Mouse (Mus musculus): ENCODE data around the gene Dmrt3. TPM values are rescaled to one million over a fixed set of nuclear protein-coding genes. Genes with fewer than 3 reads are reported as not detected.

Gene Dmrt3
- total RNA-seq, 2 experiments from 2014 or later: not detected

DNA sequence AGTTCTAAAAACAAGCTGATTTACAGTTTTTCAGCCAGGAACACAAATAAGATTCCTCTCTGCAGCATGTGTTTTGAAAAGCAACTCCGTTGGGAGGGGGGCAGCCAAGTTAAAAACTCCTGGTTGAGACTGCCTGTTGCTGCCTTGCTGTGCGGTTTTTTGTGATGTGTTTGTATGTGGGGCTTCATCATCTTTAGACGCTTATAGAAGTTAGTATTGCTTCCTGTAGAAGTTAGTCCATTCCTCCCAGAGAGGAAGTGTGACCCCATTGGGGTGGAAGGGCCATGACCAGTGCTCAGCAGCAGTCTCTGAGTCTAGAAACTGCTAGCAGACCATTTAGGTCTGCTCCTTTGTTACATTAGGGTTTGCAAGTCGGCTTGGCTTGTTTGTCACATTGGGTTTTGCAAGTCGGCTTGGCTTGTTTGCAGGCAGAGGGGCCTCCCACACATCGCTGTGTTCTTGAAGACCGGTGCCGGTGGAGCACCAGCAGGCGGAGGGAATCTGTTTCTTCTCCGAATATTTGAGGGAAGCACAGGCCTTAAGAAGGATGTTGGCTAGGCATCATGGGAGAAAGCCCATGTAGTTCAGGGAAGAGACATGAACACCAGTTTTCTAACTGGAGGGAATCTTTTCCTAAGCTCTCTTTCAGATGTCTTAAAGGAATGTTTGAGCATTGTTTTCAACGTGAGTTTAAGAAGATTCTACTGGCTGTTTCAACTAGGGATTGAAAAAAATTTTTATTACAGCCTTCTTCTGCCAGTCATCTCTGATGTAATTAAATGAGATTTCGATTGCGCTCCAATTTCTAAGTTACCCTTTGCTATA is 3.6 kb downstream of the Dmrt3 start:
- intact Hi-C loops (cut with DNase I): no loop called here
- no peak for DNase-seq (ENCODE audit: low spot score)

GRCm38 (mm10) chr19:25615889-25616288 is 5.8 kb downstream of the Dmrt3 start:
- intact Hi-C loops (cut with DNase I): no loop called here

GRCm38 (mm10) chr19:25622291-25623251 is 12.5 kb downstream of the Dmrt3 start:
- DNase-seq (ENCODE audit: low spot score): no peak

More at GRCm38 (mm10) chr19:25615889-25616288, 5.8 kb downstream of the Dmrt3 start:
- DNase-seq (ENCODE audit: low spot score): no peak

GRCm38 (mm10) chr19:25628490-25628889 is 18.4 kb downstream of the Dmrt3 start:
- intact Hi-C loops (cut with DNase I): loop anchor here (2.0 to 10.0 kb wide), 3 partner anchors 84 to 524 kb away; no protein-coding TSS in a partner anchor
- DNase-seq (ENCODE audit: low spot score): no peak

More at GRCm38 (mm10) chr19:25622291-25623251, 12.5 kb downstream of the Dmrt3 start:
- intact Hi-C loops (cut with DNase I): loop anchor here (2.0 to 10.0 kb wide), 4 partner anchors 76 to 518 kb away; no protein-coding TSS in a partner anchor

DNA sequence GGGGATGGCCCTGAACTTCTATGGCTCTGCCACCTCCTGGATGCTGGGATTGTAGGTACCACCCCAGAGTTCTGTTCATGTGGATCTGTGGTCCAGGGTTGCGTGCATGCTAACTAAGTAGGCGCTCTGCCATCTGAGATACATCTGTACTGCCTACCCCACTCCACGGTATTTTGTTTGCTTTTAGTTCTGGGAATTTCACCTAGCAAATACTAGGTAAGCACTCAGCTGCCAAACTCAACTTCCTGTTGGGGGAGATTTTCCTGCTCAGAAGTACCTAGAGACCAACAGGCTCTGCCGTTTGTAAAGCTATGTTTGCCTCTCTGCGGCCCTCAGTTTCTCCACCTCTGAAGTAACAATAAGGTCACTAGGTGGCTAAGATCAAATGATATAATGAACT is 25.0 kb downstream of the Dmrt3 start:
- intact Hi-C loops (cut with DNase I): no loop called here

GRCm38 (mm10) chr19:25635622-25636244 is 25.6 kb downstream of the Dmrt3 start:
- DNase-seq (ENCODE audit: low spot score): no peak
- intact Hi-C loops (cut with DNase I): loop anchor here (1.0 kb wide), 1 partner anchor 90 kb away; no protein-coding TSS in a partner anchor

More for the DNA sequence above, 25.0 kb downstream of the Dmrt3 start:
- DNase-seq (ENCODE audit: low spot score): no peak

DNA sequence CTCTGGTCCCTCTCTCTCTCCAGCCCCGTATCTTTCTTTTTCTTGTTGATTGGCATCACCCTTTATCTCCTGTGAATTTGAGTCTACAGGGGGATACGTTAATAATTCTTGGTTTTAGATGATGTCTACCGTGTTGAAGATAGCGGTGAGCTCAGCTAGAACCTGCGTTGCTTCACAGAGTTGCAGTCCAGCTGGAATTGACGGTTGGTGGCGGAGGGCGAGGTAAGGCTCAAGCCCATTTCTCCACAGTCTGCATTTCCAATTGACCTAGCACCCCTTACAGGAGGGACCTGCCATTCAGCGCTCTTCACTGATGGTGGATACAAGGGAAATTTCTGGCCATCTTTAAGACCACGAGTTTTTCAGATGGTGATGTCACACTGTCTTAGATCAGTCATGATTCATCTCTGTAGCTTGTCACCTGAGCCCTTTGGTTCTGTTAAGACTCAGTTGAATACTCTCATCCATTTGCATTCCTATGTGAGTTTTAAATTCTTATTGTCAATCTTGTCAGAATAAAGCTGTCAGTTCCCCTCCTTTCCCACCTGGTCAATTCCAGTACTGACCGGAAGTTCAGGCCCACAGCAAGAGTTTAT is 28.8 kb downstream of the Dmrt3 start:
- intact Hi-C loops (cut with DNase I): no loop called here
- no peak for DNase-seq (ENCODE audit: low spot score)

GRCm38 (mm10) chr19:25641786-25642185 is 31.7 kb downstream of the Dmrt3 start:
- intact Hi-C loops (cut with DNase I): no loop called here
- no peak for DNase-seq (ENCODE audit: low spot score)

DNA sequence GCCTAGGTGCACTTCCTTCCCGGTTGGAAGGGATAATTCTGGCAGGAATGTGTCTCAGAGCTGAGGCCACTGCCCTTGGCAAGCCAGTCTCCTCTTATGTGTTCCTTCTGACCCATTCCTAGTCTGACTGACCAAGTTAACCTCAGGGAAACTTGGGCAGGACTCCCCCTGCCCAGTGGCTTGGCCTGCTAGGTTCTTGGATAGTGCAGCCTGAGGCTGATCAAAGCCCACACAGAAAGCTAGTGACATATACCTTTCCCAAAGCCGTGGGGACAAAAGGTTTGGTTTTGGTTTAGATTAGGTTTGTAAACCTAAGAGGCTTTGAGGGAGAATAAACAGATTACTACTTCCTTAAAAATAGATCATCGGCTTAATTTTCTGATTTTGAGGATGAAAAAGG is 37.0 kb downstream of the Dmrt3 start:
- no peak for DNase-seq (ENCODE audit: low spot score)
- intact Hi-C loops (cut with DNase I): no loop called here

GRCm38 (mm10) chr19:25648701-25649100 is 38.6 kb downstream of the Dmrt3 start:
- DNase-seq (ENCODE audit: low spot score): no peak
- intact Hi-C loops (cut with DNase I): no loop called here

DNA sequence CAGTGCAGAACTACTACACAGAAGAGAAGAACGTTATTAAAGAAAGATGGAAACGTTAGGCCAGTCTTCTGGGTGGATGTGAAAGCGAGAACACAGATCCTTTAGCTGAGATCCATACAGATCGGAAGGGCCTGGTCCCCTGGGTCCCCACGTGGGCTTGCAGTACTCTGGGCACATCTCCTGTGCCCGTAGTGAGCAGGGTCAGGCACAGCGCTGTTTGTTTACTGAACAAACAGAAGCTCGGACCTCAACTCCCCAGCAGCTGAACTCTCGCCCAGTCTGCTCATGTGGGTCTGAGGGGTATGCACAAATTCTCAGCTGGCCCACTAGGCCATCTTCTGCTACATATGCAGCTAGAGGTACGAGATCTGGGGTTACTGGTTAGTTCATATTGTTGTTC is 40.4 kb downstream of the Dmrt3 start:
- DNase-seq (ENCODE audit: low spot score): no peak
- intact Hi-C loops (cut with DNase I): no loop called here

DNA sequence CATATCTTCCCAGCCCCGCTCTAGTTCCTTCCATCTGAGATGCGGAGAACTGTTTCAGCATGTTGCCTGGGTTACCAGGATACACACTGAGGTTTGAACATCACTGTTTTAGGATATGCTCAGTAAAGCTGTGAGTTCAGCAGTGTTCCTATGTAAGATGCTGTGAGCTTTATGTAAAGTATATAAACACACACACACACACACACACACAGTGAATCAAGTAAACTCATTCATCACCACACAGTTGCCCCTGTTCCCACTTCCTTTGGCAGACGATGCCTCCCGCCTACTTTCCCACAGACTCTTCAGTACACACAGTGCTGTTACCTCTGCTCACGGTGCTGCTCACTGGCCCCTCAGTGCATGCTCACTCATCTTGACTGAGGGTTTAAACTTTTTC is 42.5 kb downstream of the Dmrt3 start:
- intact Hi-C loops (cut with DNase I): no loop called here
- DNase-seq (ENCODE audit: low spot score): no peak

DNA sequence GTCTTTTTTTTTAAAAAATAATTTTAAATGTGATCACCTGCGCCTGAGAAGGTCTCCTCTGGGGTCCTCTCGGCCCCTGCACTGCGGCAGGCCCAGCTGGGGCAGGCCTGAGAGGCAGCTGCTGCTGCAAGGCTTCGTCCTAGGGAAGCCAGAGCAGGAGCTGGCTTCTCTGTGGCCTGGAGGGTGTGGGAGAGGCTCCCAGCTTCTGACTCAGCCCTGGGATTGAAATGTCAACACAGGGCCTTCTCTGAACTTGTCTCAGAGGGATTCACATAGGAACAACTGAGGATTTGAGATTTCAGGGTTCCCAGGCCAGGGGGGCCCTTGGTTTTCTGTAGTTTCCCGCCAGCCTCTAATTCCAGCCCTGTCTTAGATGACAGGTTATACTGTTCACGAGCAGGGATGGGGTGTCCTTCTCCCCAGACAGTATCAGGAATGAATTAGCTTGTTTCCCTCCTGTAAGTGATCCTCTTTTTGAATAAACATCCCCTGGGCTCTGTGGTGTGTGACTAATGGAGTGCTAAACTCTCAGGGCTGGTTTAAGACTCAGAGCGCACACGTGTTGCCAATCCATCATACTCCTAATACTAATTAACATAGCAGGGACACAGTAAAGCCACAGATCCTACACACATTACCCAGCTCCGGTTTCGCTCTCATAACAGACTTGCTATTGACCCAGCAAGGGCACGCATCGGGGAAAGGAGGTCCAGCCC is 44.1 kb downstream of the Dmrt3 start:
- no peak for DNase-seq (ENCODE audit: low spot score)
- intact Hi-C loops (cut with DNase I): no loop called here

GRCm38 (mm10) chr19:25665486-25666339 is 55.6 kb downstream of the Dmrt3 start:
- DNase-seq (ENCODE audit: low spot score): no peak
- intact Hi-C loops (cut with DNase I): no loop called here

GRCm38 (mm10) chr19:25667836-25668235 is 57.7 kb downstream of the Dmrt3 start:
- intact Hi-C loops (cut with DNase I): no loop called here

DNA sequence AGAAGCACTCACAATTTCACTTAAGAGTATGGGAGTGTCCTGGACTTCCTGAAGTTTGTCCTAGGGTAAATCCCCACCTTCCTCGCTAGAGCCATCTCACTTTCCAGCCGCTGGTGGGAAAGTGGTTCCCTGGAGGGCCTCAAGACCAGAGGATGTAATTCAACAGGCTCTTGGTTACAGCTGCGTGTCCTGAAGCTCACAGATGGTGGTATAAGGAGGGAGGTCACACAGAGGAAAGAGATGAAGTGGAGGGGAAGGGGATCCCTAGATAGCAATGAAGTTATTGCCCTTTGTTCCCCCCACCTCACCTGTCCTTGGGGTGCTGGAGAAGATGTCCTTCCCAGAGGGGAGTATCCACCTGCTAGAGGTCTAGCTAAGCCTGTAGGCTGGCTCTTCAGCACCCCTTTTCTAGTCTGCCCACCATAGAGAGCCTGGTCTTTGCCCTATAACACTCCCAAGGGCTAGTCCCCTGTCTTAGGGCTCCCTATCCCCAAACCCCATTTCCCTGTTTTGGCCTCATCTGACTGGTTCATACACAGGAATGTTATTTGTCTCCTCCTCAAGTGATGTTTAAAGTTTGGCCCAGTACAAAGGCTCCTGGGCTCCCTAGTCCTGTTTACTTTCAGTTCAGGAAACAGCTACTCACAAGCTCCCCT is 59.6 kb downstream of the Dmrt3 start:
- no peak for DNase-seq (ENCODE audit: low spot score)
- intact Hi-C loops (cut with DNase I): loop anchor here (5.0 kb wide), 1 partner anchor 62 kb away; no protein-coding TSS in a partner anchor

More at GRCm38 (mm10) chr19:25667836-25668235, 57.7 kb downstream of the Dmrt3 start:
- DNase-seq (ENCODE audit: low spot score): no peak

DNA sequence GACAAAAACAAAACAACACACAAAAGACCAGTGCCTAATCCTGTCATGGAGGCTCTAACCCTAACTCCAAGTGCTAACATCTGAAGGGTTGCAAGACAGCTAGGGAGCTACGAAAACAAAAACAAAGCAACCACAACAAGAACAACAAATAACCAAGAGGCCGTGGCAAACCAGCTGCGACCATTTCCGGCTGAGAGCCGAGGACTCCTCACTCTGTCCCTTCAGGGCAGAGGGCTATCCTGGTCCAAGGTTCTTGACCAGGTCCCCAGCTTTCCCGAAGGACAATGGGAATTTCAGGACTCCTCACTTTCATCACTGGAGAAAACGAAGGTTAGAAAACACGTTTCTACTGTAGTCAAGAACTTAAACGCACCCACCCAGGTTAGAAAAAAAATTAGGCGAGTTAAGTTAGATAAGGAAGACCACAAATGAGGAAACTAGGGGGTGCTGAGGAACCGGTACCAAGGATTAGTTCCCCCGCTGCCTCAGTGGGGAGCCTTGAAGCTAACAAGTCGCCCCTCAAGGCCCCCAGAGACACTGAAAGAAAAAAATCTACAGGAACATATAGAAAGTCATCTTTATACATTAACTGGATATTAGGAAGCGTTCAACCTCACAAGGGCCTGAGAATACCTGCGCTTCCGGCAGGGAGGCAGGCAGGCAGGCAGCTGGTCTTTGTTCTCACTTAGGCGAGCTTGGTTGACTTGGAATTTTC is 60.6 kb downstream of the Dmrt3 start:
- intact Hi-C loops (cut with DNase I): loop anchor here (5.0 kb wide), 1 partner anchor 63 kb away; no protein-coding TSS in a partner anchor
- DNase-seq (ENCODE audit: low spot score): no peak
